Mouse (Mus musculus) MEL (cell line): ENCODE measurements at regions not wholly inside any gene's neighbourhood (a gene's known extent, or its start where the extent isn't known, plus 50 kb on each side); places are given as distances from the start of the nearest gene placed in this dataset.

Source experiments
- DNase-seq: peaks from one replicate; pipeline ENCODE4 v3.0.0; 2011; ENCODE audit warnings: low read depth, low spot score
- H3K27ac ChIP-seq: 2 replicates; pipeline ENCODE4 v1.5.1; 2012; ENCODE audit warnings: low read depth, mild to moderate bottlenecking, control low read depth, low read length, moderate library complexity; ENCODE audit not compliant: control insufficient read depth
- H3K27me3 ChIP-seq, 2 experiments: fragments of 150-350 bp in 1 of 2; sonication (generic) in 1 of 2; 2 replicates each; pipeline ENCODE4 v1.6.1; 2012; ENCODE audit warnings: low read length in 2 of 2, mild to moderate bottlenecking in 2 of 2, improper control_type of control experiment in 1 of 2, moderate library complexity in 1 of 2; ENCODE audit not compliant: insufficient read depth in 2 of 2, control insufficient read depth in 1 of 2
- H3K36me3 ChIP-seq, 2 experiments: 2 replicates each; pipeline ENCODE4 v1.6.1; 2012 to 2014; ENCODE audit warnings: low read length in 2 of 2, improper control_type of control experiment in 1 of 2, inconsistent platforms in 1 of 2, mild to moderate bottlenecking in 1 of 2; ENCODE audit not compliant: insufficient read depth in 2 of 2, control insufficient read depth in 1 of 2
- H3K4me1 ChIP-seq, 2 experiments: fragments of 150-350 bp in 1 of 2; sonication (generic) in 1 of 2; 2 replicates each; pipeline ENCODE4 v1.6.1; 2012; ENCODE audit warnings: low read length in 2 of 2, improper control_type of control experiment in 1 of 2, mild to moderate bottlenecking in 1 of 2; ENCODE audit not compliant: insufficient read depth in 2 of 2, control insufficient read depth in 1 of 2
- H3K4me3 ChIP-seq, 2 experiments: fragments of 150-350 bp in 1 of 2; sonication (generic) in 1 of 2; 2 replicates each; pipeline ENCODE4 v1.5.1; 2012; ENCODE audit warnings: low read depth in 2 of 2, low read length in 2 of 2, mild to moderate bottlenecking in 2 of 2, moderate library complexity in 2 of 2, control low read depth in 1 of 2, improper control_type of control experiment in 1 of 2; ENCODE audit not compliant: control insufficient read depth in 1 of 2, insufficient read depth in 1 of 2
- H3K79me2 ChIP-seq: 2 replicates; pipeline ENCODE4 v1.6.1; 2012; ENCODE audit warnings: mild to moderate bottlenecking, low read length, moderate library complexity; ENCODE audit not compliant: control insufficient read depth, poor library complexity, insufficient read depth
- H3K9ac ChIP-seq: 2 replicates; pipeline ENCODE4 v1.6.1; 2012; ENCODE audit warnings: low read depth, mild to moderate bottlenecking, control low read depth, low read length, moderate library complexity; ENCODE audit not compliant: control insufficient read depth, poor library complexity, severe bottlenecking
- H3K9me3 ChIP-seq: fragments of 150-350 bp; sonication (generic); replicated peaks from 2 replicates; pipeline ENCODE4 v1.6.1; 2012; ENCODE audit warnings: mild to moderate bottlenecking, low read length, improper control_type of control experiment, moderate library complexity; ENCODE audit not compliant: insufficient read depth
- CHD2 ChIP-seq: IDR thresholded peaks from 2 replicates; pipeline ENCODE4 v1.6.1; 2011; ENCODE audit warnings: low read length, improper control_type of control experiment
- CTCF ChIP-seq, 3 experiments: IDR thresholded peaks in 2 of 3; conservative IDR thresholded peaks in 1 of 3; 2 replicates each; pipeline ENCODE4 v1.5.1; 2011 to 2012; ENCODE audit warnings: low read length in 3 of 3, low read depth in 2 of 3, mild to moderate bottlenecking in 2 of 3, improper control_type of control experiment in 1 of 3, inconsistent platforms in 1 of 3, mixed read lengths in 1 of 3, moderate library complexity in 1 of 3; ENCODE audit not compliant: control insufficient read depth in 1 of 3, insufficient read depth in 1 of 3, poor library complexity in 1 of 3, severe bottlenecking in 1 of 3
- ELF1 ChIP-seq: IDR thresholded peaks from 2 replicates; pipeline ENCODE4 v1.6.1; 2014; ENCODE audit warnings: low read depth, mild to moderate bottlenecking, inconsistent platforms, low read length, improper control_type of control experiment, moderate library complexity
- EP300 ChIP-seq, 2 experiments: IDR thresholded peaks; 2 replicates each; pipeline ENCODE4 v1.6.1; 2011; ENCODE audit warnings: improper control_type of control experiment in 2 of 2, low read length in 2 of 2, low read depth in 1 of 2, mild to moderate bottlenecking in 1 of 2
- ETS1 ChIP-seq: IDR thresholded peaks from 2 replicates; pipeline ENCODE4 v1.6.1; 2012; ENCODE audit warnings: low read depth, mild to moderate bottlenecking, inconsistent platforms, low read length, improper control_type of control experiment, moderate library complexity
- HCFC1 ChIP-seq: IDR thresholded peaks from 2 replicates; pipeline ENCODE4 v1.6.1; 2012; ENCODE audit warnings: low read depth, mild to moderate bottlenecking, inconsistent platforms, low read length, improper control_type of control experiment, moderate library complexity
- JUND ChIP-seq: IDR thresholded peaks from 2 replicates; pipeline ENCODE4 v1.6.1; 2011; ENCODE audit warnings: low read depth, mild to moderate bottlenecking, improper control_type of control experiment, low read length
- MXI1 ChIP-seq: IDR thresholded peaks from 2 replicates; pipeline ENCODE4 v1.6.1; 2011; ENCODE audit warnings: mild to moderate bottlenecking, low read depth, low read length, improper control_type of control experiment
- MYC ChIP-seq: IDR thresholded peaks from 2 replicates; pipeline ENCODE4 v1.6.1; 2011; ENCODE audit warnings: low read depth, mild to moderate bottlenecking, low read length, improper control_type of control experiment, moderate library complexity
- NRF1 ChIP-seq: IDR thresholded peaks from 2 replicates; pipeline ENCODE4 v1.6.1; 2014; ENCODE audit warnings: low read depth, mild to moderate bottlenecking, inconsistent platforms, low read length, improper control_type of control experiment, moderate library complexity; ENCODE audit not compliant: poor library complexity, insufficient read depth, severe bottlenecking
- POLR2AphosphoS2 ChIP-seq: IDR thresholded peaks from 2 replicates; pipeline ENCODE4 v1.6.1; 2011; ENCODE audit warnings: low read length, improper control_type of control experiment
- RCOR1 ChIP-seq: IDR thresholded peaks from 2 replicates; pipeline ENCODE4 v1.6.1; 2012; ENCODE audit warnings: low read depth, mild to moderate bottlenecking, inconsistent platforms, low read length, improper control_type of control experiment
- ZC3H11A ChIP-seq: IDR thresholded peaks from 2 replicates; pipeline ENCODE4 v1.6.1; 2012; ENCODE audit warnings: low read depth, mild to moderate bottlenecking, inconsistent platforms, low read length, improper control_type of control experiment

- no peaks in the 10 kb centered on the region for H3K36me3 ChIP-seq
- H3K4me3 ChIP-seq, result no peak overlapping the region
- H3K9me3 ChIP-seq, result no peaks in the 10 kb centered on the region
- H3K9ac ChIP-seq, result no peak overlapping the region
- no peaks in the 10 kb centered on the region for H3K79me2 ChIP-seq
- no peak for DNase-seq
- TF ChIP-seq POLR2AphosphoS2 (no peak), ELF1 (no peak), RCOR1 (no peak), ZC3H11A (no peak), NRF1 (no peak), CHD2 (no peak)
- no peaks in the 10 kb centered on the region for H3K4me1 ChIP-seq
- no peaks in the 10 kb centered on the region for H3K27me3 ChIP-seq
- no peak overlapping the region for H3K27ac ChIP-seq
Observed at GRCm38 (mm10) chr11:45203446-45203845, 586.3 kb downstream of the Ebf1 start.

GRCm38 (mm10) chr11:45206611-45207525 lies 589.8 kb downstream of the Ebf1 start:
- no peaks in the 10 kb centered on the region for H3K27me3 ChIP-seq
- no peaks in the 10 kb centered on the region for H3K79me2 ChIP-seq
- no peaks in the 10 kb centered on the region for H3K4me1 ChIP-seq
- H3K9me3 ChIP-seq, result no peaks in the 10 kb centered on the region
- no peak overlapping the region for H3K9ac ChIP-seq
- H3K27ac ChIP-seq, result no peak overlapping the region
- TF ChIP-seq EP300 (IDR thresholded peaks at IDR 0.05; ENCODE audit: low read depth in 1 of 2, low read length in 2 of 2) (no peak), MYC (no peak), CTCF (IDR thresholded peaks at IDR 0.05 in 2 of 3, conservative IDR thresholded peaks at IDR 0.05 in 1 of 3; ENCODE audit: control insufficient read depth in 1 of 3, insufficient read depth in 1 of 3, low read depth in 2 of 3, low read length in 3 of 3, poor library complexity in 1 of 3, severe bottlenecking in 1 of 3) (no peak), MXI1 (no peak), ETS1 (no peak), ZC3H11A (no peak), HCFC1 (no peak), RCOR1 (no peak)
- DNase-seq, result no peak
- H3K4me3 ChIP-seq, result no peak overlapping the region
- H3K36me3 ChIP-seq, result no peaks in the 10 kb centered on the region

GRCm38 (mm10) chr11:45214096-45214495 lies 597.0 kb downstream of the Ebf1 start:
- Histone ChIP-seq H3K4me3 (no peak overlapping the region), H3K9ac (no peak overlapping the region), H3K27me3 (no peaks in the 10 kb centered on the region), H3K36me3 (no peaks in the 10 kb centered on the region), H3K27ac (no peak overlapping the region), H3K79me2 (no peaks in the 10 kb centered on the region), H3K4me1 (no peaks in the 10 kb centered on the region), H3K9me3 (no peaks in the 10 kb centered on the region)
- no peak for DNase-seq
- TF ChIP-seq HCFC1, result no peak
- TF ChIP-seq CHD2, result no peak
- TF ChIP-seq JUND, result no peak
- TF ChIP-seq RCOR1, result no peak
